Mouse (Mus musculus): ENCODE results near the gene Zfp428.
A peak's percentile ranks its signal among the peaks of the same experiment; 100 is the strongest.
"Not testable (repeated sequence)": the region's sequence is repeated elsewhere in the genome, so short reads cannot be mapped to it uniquely, and the experiment has no call there.

The Zfp428 gene

GRCm38 (mm10) chr7:24520054-24520453 lies 13.2 kb downstream of the Zfp428 start:
- not testable (repeated sequence) for DNase-seq (ENCODE audit: low read depth, low spot score)

DNA sequence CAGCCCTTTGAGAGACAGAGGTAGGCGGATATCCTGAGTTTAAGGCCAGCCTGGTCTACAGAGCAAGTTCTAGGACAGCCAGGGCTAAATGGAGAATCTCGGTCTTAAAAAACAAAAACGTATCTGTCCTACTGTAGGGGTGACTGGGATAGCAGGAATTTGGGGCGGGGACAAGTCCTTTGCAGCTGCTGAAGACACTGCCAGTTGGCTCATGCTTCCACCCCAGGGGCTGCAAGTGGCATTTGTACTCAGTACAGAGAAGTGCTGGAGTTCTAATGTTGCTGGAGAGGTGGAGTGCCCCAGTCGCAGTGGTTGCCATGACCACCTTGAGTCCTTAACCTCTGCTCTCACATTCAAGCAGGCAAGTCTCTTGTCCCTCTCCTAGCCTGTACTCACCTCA lies 16.0 kb downstream of the Zfp428 start:
- DNase-seq (ENCODE audit: low read depth, low spot score) = no peak

DNA sequence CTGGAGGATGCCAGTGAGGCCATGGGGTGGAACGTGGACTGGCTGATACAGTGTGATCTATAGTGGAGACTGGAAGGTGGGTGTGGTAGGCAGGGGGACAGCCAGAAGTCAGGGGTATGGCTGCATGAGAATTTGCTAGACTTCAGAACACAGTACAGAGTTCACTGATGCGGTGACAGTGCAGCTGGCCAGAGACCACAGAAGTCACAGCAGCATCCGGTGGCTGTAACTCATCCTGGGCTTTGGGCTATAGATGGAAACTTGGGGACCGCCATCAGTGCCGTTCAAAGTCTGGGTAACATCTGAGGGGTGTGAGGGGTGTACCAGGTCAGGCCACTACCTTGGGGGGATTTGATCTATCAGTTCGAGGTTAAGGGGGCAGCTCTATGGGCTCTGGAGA lies 16.9 kb downstream of the Zfp428 start:
- DNase-seq (ENCODE audit: low read depth, low spot score) = no peak

DNA sequence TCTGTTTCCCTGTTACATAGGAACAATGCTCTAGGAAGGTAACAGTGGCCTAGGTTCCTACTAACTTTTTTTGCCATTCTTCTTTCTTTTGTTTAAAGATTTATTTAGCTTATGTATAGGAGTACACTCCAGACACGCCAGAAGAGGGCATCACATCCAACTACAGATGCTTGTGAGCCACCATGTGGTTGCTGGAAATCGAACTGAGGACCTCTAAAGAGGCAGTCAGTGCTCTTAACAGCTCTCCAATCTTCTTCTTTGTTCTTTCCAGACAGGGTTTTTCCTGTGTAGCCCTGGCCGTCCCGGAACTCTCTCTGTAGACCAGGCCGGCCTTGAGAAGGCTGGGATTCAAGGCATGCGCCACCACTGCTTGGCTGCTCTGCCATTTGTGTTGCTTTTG lies 18.2 kb downstream of the Zfp428 start:
- no peak for DNase-seq (ENCODE audit: low read depth, low spot score)

GRCm38 (mm10) chr7:24525686-24526420 lies 19.0 kb downstream of the Zfp428 start:
- no peak for DNase-seq (ENCODE audit: low read depth, low spot score)

- DNase-seq (ENCODE audit: low read depth, low spot score) = no peak
Observed at GRCm38 (mm10) chr7:24528861-24529260, 22.1 kb downstream of the Zfp428 start.

DNA sequence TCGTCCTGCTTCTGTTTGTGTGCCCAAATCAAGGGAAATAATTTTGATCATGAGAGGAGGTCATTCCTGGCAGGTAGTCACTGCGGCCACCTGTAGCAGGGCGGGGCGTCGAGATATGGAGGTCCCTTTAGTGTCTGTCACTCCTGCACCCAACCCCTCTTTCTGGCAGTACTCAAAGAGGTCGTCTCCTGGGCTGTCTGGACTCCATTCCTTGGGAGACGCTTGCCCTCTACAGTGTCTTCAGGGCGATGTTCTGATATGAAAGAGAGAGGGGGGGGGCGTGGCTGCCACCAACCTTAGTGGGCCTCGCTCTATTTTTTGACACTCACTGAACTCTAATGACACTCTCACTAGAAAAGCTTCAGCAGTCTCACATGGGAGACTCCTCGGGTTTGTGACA lies 22.8 kb downstream of the Zfp428 start:
- no peak for DNase-seq (ENCODE audit: low read depth, low spot score)

GRCm38 (mm10) chr7:24530062-24530931 lies 23.5 kb downstream of the Zfp428 start, which contains the start of gene Irgq:
TSS of gene Irgq (plus strand) at chr7:24530689.
- DNase-seq (ENCODE audit: low read depth, low spot score) = peak; percentile 99

DNA sequence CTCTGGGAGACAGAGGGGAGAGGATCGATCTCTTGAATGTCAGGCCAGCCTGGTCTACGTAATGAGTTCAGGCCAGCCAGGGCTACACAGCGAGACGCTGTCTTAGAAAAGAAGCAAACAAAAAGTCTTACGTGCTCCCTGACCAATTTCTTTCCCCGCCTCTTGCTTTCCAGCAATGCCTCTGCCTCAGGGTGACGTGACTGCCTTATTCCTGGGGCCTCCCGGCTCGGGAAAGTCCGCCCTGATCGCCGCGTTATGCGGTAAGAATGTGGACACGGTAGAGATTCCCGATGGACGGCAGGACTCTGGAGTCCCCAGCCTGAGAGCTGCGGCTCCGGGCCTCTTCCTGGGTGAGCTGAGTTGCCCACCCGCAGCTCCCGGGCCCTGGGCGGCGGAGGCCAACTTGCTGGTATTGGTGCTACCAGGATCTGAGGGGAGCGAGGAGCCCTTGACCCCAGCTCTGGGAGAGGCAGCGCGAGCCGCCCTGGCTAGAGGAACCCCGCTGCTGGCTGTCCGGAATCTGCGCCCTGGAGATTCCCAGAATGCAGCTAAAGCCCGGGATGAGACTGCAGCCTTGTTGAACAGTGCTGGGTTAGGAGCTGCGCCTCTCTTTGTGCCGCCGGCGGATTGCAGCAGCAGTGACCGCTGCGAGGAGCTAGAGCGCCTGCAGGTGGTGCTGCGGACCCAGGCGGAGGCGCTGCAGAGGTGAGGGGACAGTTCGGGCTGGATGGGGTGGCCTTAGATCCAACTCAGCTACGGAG lies 24.6 kb downstream of the Zfp428 start:
- DNase-seq (ENCODE audit: low read depth, low spot score) = peak; percentile 67

- DNase-seq (ENCODE audit: low read depth, low spot score) = no peak
Observed at GRCm38 (mm10) chr7:24533031-24533571, 26.3 kb downstream of the Zfp428 start.

DNA sequence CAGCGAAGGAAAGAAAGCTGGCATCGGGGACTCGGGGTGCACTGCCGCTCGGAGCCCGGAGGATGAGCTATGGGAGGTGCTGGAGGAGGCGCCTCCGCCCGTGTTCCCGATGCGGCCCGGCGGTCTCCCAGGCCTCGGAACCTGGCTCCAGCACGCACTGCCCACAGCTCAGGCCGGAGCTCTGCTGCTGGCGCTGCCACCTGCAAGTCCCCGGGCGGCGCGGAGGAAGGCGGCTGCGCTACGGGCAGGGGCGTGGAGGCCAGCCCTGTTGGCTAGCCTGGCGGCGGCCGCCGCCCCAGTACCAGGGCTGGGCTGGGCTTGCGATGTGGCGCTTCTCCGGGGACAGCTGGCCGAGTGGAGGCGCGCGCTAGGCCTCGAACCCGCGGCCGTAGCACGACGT lies 27.0 kb downstream of the Zfp428 start:
- DNase-seq (ENCODE audit: low read depth, low spot score) = no peak

GRCm38 (mm10) chr7:24534301-24534700 lies 27.5 kb downstream of the Zfp428 start:
- DNase-seq (ENCODE audit: low read depth, low spot score) = no peak

DNA sequence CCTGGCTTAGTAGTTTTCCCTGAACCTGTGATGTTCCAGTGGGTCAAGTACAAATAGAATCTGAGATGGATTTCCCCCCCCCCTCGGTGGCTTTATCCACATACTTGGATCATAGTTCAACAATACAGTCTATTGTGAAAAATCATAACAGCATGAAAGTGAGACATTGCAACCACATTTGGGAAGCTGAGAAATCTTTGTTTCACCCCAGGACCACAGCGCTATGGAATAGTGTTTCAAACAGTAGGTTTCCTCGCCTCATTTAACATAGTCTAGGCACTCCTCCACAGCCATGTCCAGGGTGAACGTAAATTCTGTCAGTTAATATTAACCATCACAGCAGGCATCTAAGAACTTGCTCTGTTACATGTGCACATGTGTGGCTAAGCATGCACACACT lies 30.3 kb downstream of the Zfp428 start:
- no peak for DNase-seq (ENCODE audit: low read depth, low spot score)

DNA sequence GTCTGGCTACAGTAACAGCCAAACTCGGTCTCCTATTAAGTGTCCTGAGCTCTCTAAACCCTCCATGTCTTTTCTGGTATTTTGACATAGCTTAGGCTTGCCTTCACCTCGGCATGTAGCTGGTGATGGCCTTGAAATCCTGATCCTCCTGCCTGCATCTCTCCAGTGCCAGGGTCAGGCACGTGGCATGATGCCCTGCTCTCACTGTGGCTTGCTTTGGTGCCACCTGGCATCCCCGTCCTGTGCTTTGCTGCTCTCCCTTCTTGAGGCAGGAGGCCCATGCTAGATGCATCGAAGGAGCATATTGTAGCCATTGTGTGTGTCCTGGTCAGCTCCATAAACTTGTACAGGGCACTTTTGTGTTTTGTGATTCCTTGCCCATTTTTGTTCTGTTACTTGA lies 30.8 kb downstream of the Zfp428 start:
- DNase-seq (ENCODE audit: low read depth, low spot score) = no peak

DNA sequence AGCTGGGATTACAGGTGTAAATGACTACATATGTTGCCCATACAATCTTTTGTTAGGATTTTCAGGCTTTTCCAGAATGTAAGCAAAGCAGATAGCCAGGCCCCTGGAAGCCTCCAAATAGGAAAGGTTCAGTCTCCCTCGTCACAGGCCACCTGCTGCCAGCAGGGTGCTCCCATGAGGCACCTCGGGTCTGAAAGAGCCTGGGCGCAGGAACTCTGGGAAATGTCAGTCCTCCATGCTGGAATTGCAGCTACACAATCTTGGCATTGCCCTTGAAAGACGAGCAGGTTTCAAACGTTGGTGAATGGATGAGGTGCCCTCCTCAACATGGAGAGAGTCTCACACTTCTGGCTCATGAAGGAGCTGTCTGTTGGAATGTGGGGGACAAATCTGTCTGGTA lies 31.3 kb downstream of the Zfp428 start:
- DNase-seq (ENCODE audit: low read depth, low spot score) = no peak

DNA sequence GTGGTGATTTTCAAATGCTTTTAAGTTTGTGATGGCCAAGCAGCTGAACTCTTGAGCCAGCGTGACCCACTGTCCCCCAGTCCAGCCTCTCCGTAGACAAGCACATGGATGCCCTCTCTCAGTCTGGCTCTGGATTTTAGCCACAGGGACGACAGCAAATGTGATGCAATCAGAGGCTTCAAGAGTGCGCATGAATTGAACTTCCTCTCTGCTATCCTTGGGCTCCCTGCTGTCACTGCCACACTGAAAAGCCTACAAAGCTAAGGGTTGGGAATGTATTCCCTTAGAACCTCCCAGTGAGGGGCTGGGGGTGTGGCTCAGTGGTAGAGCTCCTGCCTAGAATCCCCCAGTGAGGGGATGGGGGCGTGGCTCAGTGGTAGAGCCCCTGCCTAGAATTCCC lies 31.9 kb downstream of the Zfp428 start:
- DNase-seq (ENCODE audit: low read depth, low spot score) = no peak

- no peak for DNase-seq (ENCODE audit: low read depth, low spot score)
Observed at GRCm38 (mm10) chr7:24539686-24540085, 32.9 kb downstream of the Zfp428 start.

DNA sequence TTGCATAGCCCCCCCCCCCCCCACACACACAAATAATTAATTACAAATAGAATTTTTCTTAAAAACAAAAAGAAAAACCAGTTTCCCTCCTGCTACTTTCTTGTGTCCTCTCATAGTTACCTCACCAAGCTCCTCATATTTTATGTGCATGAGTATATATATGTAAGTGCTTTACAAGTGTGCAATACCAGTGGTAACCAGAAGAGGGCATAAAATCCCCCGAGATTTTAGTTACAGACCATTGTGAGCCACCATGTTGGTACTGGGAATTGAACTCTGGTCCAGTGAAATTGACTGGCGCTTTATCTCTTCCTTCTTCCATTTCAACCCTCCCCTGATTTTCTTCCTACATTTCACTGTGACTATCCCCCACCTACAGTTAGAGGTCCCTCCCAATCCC lies 37.7 kb downstream of the Zfp428 start:
- no peak for DNase-seq (ENCODE audit: low read depth, low spot score)

DNA sequence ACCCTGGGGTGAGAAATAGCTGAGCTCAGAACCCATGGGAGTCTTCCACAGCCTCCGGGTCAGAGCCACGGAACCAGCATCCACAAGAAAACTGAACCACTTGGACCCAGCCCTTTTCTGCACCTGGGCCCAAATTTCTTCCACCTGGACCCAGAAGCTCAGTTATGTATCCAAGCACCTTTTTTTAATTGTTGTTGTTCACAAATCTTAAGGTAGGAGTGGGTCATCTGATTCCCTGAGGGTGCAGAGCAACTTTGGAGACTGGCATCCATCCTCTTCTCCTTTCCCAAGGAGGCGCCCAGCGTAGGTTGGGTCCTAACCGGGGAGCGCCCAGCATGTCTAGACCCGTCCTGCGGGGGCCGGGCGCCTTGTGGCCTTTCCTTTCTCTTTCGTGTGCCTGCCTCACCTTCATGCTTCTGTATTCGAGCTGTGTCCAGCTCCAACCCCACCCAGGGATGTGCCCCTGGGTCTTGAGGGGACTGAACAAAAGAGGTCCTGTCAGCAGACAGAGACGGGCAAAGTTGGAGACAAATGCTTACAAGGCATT lies 39.3 kb downstream of the Zfp428 start, which contains the start of the genes Pinlyp and Xrcc1:
Pinlyp (minus strand) TSS at position 51 of the 547 bp plus-strand sequence.
Xrcc1 (plus strand) TSS at position 222 of the 547 bp plus-strand sequence.
- DNase-seq (ENCODE audit: low read depth, low spot score) = no peak

- peak; percentile 96 for DNase-seq (ENCODE audit: low read depth, low spot score)
Observed at GRCm38 (mm10) chr7:24546634-24547389, 40.0 kb downstream of the Zfp428 start.
